Mouse (Mus musculus) intestine, embryonic 15.5 days (tissue): ENCODE data around the gene Rnf145. TPM values are rescaled to one million over a fixed set of nuclear protein-coding genes. Genes with fewer than 3 reads are reported as not detected.

Experiments used
- ATAC-seq: fragments of 200-750 bp; cut with Nextera tagmentation; 2 replicates; pipeline ENCODE4 v1.8.0; 2017; ENCODE audit warnings: moderate TSS enrichment, moderate library complexity
- H3K27ac ChIP-seq: fragments of 300-500 bp; sonication (generic); 2 replicates; pipeline ENCODE4 v1.5.1; 2015; ENCODE audit warnings: mild to moderate bottlenecking, inconsistent platforms
- H3K27me3 ChIP-seq: fragments of 300-500 bp; sonication (generic); replicated peaks from 2 replicates; pipeline ENCODE4 v1.6.1; 2015; ENCODE audit warnings: inconsistent platforms
- H3K36me3 ChIP-seq: fragments of 300-500 bp; sonication (generic); 2 replicates; pipeline ENCODE4 v1.6.1; 2015; ENCODE audit warnings: inconsistent platforms
- H3K4me1 ChIP-seq: fragments of 300-500 bp; sonication (generic); replicated peaks from 2 replicates; pipeline ENCODE4 v1.6.1; 2015; ENCODE audit warnings: inconsistent platforms
- H3K4me2 ChIP-seq: fragments of 300-500 bp; sonication (generic); replicated peaks from 2 replicates; pipeline ENCODE4 v1.6.1; 2015; ENCODE audit warnings: mild to moderate bottlenecking, inconsistent platforms
- H3K4me3 ChIP-seq: fragments of 300-500 bp; sonication (generic); replicated peaks from 2 replicates; pipeline ENCODE4 v1.5.1; 2015; ENCODE audit warnings: inconsistent platforms
- H3K9ac ChIP-seq: fragments of 300-500 bp; sonication (generic); 2 replicates; pipeline ENCODE4 v1.6.1; 2015; ENCODE audit warnings: inconsistent platforms
- H3K9me3 ChIP-seq: fragments of 300-500 bp; sonication (generic); 2 replicates; pipeline ENCODE4 v1.6.1; 2016; ENCODE audit warnings: inconsistent platforms
- WGBS: fragments of 180-500 bp; shearing (Covaris S2); methylation state at CpG from one replicate; pipeline ENCODE4 v1.1.7; 2015; 5-methylcytosine and 5-hydroxymethylcytosine counted together
- polyA plus RNA-seq: library from polyadenylated mRNA; unstranded; fragments of >200 nt; fragmentation: Nextera tagmentation; extraction: Ambion mirVana; gene quantifications from 2 replicates; pipeline ENCODE4 v1.2.1, GENCODE M21; 2015

Gene Rnf145
- polyA plus RNA-seq, 1 experiment from 2014 or later: 54.8 TPM

DNA sequence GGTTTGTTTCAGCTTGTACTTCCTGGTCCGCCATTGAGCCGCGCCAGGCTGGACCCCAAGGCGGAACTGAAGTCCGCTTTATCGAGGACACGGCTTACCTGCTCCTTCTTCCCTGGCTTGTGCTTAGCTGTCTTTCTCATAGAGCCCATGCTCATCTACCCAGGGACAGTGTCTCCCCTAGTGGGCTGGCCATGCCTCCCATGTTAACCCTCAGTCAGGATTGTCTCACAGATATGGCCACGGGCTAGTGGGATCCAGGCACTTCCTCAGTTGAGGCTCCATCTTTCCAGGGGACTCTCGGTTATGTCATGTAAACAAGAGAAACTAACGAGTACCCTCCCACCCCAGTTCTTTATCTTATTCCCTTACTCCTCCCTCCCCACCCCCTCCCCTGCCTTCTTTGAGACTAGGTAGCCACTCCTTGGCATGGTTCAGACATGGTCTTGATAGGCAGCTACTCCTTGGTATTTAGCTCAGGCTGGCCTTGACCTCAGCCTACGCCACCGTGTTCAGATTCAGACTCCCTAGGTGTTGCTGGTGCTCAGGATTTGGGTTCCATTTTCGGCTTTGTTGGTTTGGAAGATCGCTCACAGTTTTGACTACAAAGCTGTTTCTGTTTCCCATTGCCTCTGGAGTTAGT, 9.9 kb downstream of the Rnf145 start:
- no peak overlapping the region for H3K4me3 ChIP-seq
- H3K36me3 ChIP-seq: peaks cover 18% of the 10 kb centered on the region; the same call in 1 of the 2 replicates
- no peaks in the 10 kb centered on the region for H3K27me3 ChIP-seq
- ATAC-seq: peak; percentile 56; the same call in 1 of the 2 replicates
- no peak overlapping the region for H3K27ac ChIP-seq
- no peak overlapping the region for H3K9ac ChIP-seq
- no peak overlapping the region for H3K4me2 ChIP-seq
- no peaks in the 10 kb centered on the region for H3K4me1 ChIP-seq
- no peaks in the 10 kb centered on the region for H3K9me3 ChIP-seq
- WGBS: 90% methylated on average over 14 of the region's 14 CpGs

DNA sequence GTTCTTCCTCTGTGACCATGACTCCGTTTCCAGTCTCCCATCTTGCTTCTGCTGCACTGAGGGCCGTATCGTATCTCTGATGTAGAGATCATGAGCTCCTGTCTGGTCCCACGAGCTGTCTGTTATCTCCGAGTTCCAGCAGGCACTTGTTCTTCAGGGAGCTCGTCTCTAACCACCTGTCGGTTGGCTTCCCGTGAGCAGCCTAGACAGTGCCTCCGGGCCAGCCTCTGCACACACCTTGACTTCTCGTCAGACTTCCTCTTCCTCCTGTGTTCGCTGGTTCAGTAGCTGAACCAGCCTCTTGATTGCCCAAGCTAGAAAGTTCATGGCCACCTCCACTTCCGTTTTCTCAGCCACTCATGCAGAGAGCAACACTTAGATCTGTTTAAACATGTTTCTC, 10.4 kb downstream of the Rnf145 start:
- no peak overlapping the region for H3K27ac ChIP-seq
- H3K9ac ChIP-seq: no peak overlapping the region
- no peaks in the 10 kb centered on the region for H3K4me1 ChIP-seq
- H3K9me3 ChIP-seq: no peaks in the 10 kb centered on the region
- peak; percentile 75; the same call in 1 of the 2 replicates for ATAC-seq
- WGBS: 79% methylated on average over 12 of the region's 12 CpGs
- no peaks in the 10 kb centered on the region for H3K27me3 ChIP-seq
- H3K4me3 ChIP-seq: no peak overlapping the region
- no peak overlapping the region for H3K4me2 ChIP-seq
- peaks cover 18% of the 10 kb centered on the region; the same call in 1 of the 2 replicates for H3K36me3 ChIP-seq

- no peak overlapping the region for H3K27ac ChIP-seq
- no peaks in the 10 kb centered on the region for H3K4me1 ChIP-seq
- no peak overlapping the region for H3K4me2 ChIP-seq
- no peaks in the 10 kb centered on the region for H3K9me3 ChIP-seq
- no peak overlapping the region for H3K9ac ChIP-seq
- no peak for ATAC-seq
- 79% methylated on average over 5 of the region's 5 CpGs for WGBS
- H3K4me3 ChIP-seq: no peak overlapping the region
- no peaks in the 10 kb centered on the region for H3K27me3 ChIP-seq
- H3K36me3 ChIP-seq: peaks cover 18% of the 10 kb centered on the region; the same call in 1 of the 2 replicates
Observed at GRCm38 (mm10) chr11:44529716-44530115, 11.0 kb downstream of the Rnf145 start.

DNA sequence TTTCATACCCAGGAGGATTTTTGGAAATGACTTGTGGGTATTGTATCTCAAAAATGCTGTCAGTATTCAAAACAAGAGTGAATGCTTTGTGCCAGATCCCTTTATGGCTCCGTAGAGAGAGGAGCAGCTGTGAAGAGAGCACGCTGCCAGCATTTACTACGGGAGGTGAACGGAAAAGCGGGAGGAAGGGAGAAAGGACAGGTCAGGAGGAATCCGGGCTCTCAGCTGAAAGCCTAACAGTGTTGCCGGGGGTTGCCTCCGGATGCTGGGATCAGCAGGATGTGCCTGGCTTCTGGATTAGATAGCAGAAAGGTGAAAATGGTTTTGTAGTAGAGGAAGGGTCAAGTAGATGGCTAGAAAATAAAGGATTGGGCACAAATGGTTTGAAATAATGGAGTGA, 11.6 kb downstream of the Rnf145 start:
- Histone ChIP-seq H3K36me3 (peaks cover 13% of the 10 kb centered on the region; the same call in 1 of the 2 replicates), H3K9me3 (no peaks in the 10 kb centered on the region), H3K4me2 (no peak overlapping the region), H3K27ac (no peak overlapping the region), H3K27me3 (no peaks in the 10 kb centered on the region), H3K4me1 (no peaks in the 10 kb centered on the region), H3K9ac (no peak overlapping the region), H3K4me3 (no peak overlapping the region)
- ATAC-seq: no peak
- 68% methylated on average over 8 of the region's 8 CpGs for WGBS

GRCm38 (mm10) chr11:44530867-44531266, 12.1 kb downstream of the Rnf145 start:
- Histone ChIP-seq H3K36me3 (peaks cover 11% of the 10 kb centered on the region; the same call in 1 of the 2 replicates), H3K9me3 (no peaks in the 10 kb centered on the region), H3K4me1 (no peaks in the 10 kb centered on the region), H3K27me3 (no peaks in the 10 kb centered on the region), H3K4me2 (no peak overlapping the region), H3K4me3 (no peak overlapping the region), H3K27ac (no peak overlapping the region), H3K9ac (no peak overlapping the region)
- 87% methylated on average over 11 of the region's 11 CpGs for WGBS
- no peak for ATAC-seq

- no peaks in the 10 kb centered on the region for H3K9me3 ChIP-seq
- no peaks in the 10 kb centered on the region for H3K27me3 ChIP-seq
- H3K9ac ChIP-seq: no peak overlapping the region
- 77% methylated on average over 4 of the region's 4 CpGs for WGBS
- peaks cover 11% of the 10 kb centered on the region; the same call in 1 of the 2 replicates for H3K36me3 ChIP-seq
- ATAC-seq: no peak
- no peak overlapping the region for H3K27ac ChIP-seq
- no peaks in the 10 kb centered on the region for H3K4me1 ChIP-seq
- H3K4me3 ChIP-seq: no peak overlapping the region
- no peak overlapping the region for H3K4me2 ChIP-seq
Observed at GRCm38 (mm10) chr11:44531617-44532016, 12.9 kb downstream of the Rnf145 start.

GRCm38 (mm10) chr11:44532846-44533781, 14.3 kb downstream of the Rnf145 start:
- ATAC-seq: no peak
- no peak overlapping the region for H3K4me3 ChIP-seq
- WGBS: 92% methylated on average over 17 of the region's 17 CpGs

GRCm38 (mm10) chr11:44534999-44535750, 16.4 kb downstream of the Rnf145 start:
- Histone ChIP-seq H3K4me3 (no peak overlapping the region), H3K4me2 (no peak overlapping the region), H3K9me3 (no peaks in the 10 kb centered on the region), H3K36me3 (peaks cover 9% of the 10 kb centered on the region), H3K27me3 (no peaks in the 10 kb centered on the region), H3K9ac (no peak overlapping the region), H3K4me1 (peaks cover 4% of the 10 kb centered on the region; the same call in 1 of the 2 replicates), H3K27ac (no peak overlapping the region)
- WGBS: 86% methylated on average over 12 of the region's 12 CpGs
- ATAC-seq: no peak

More at GRCm38 (mm10) chr11:44532846-44533781, 14.3 kb downstream of the Rnf145 start:
- Histone ChIP-seq H3K4me2 (no peak overlapping the region), H3K9me3 (no peaks in the 10 kb centered on the region), H3K36me3 (peaks cover 14% of the 10 kb centered on the region), H3K27ac (no peak overlapping the region), H3K27me3 (no peaks in the 10 kb centered on the region), H3K4me1 (no peaks in the 10 kb centered on the region), H3K9ac (no peak overlapping the region)

DNA sequence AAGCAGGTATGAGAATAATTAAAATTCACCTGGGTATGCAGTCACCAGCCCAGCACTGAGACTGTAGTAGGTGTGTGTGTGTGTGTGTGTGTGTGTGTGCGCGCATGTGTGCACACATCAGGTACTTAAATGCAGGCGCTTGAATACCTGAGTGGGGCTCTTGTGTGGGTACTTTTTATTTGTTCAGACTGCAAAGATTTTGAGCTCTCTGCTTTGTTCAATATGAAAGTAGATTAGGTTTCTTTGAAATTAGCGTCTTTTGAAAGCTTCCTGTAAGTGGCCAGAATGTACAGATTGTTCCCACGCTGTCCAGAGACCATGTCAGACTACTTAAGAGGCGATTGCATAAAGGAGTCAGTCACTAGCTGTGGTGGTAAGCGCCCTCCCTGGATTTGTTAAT, 18.6 kb downstream of the Rnf145 start:
- Histone ChIP-seq H3K4me1 (peaks cover 4% of the 10 kb centered on the region; the same call in 1 of the 2 replicates), H3K9ac (no peak overlapping the region), H3K9me3 (no peaks in the 10 kb centered on the region), H3K4me3 (no peak overlapping the region), H3K27ac (no peak overlapping the region), H3K36me3 (peaks cover 9% of the 10 kb centered on the region), H3K4me2 (no peak overlapping the region), H3K27me3 (no peaks in the 10 kb centered on the region)
- no peak for ATAC-seq
- 96% methylated on average over 7 of the region's 7 CpGs for WGBS

DNA sequence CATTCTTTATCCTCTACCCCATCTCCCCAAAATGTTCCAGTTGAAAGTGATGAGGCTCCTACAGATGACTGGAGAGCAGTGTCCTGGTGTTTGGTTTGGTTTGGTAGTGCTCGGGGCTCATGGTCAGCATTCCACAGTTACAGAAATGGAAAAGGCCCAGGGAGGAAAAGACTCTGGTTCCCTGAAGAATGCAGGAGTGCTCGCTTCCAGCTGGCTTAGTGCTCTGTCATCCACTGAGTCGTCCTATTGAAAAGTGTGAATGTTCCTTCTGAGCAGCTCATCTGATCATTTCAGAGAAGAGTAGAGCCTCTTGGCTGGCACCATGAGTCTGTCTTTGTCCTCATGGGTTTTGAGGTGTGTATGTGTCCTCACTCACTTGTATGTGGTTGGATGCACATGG, 19.3 kb downstream of the Rnf145 start:
- H3K36me3 ChIP-seq: peaks cover 4% of the 10 kb centered on the region; the same call in 1 of the 2 replicates
- H3K27ac ChIP-seq: no peak overlapping the region
- WGBS: 76% methylated on average over 3 of the region's 3 CpGs
- no peaks in the 10 kb centered on the region for H3K9me3 ChIP-seq
- H3K4me3 ChIP-seq: no peak overlapping the region
- H3K27me3 ChIP-seq: no peaks in the 10 kb centered on the region
- H3K4me2 ChIP-seq: no peak overlapping the region
- H3K9ac ChIP-seq: no peak overlapping the region
- peaks cover 4% of the 10 kb centered on the region; the same call in 1 of the 2 replicates for H3K4me1 ChIP-seq
- no peak for ATAC-seq

GRCm38 (mm10) chr11:44538501-44539290, 19.9 kb downstream of the Rnf145 start:
- Histone ChIP-seq H3K9me3 (no peaks in the 10 kb centered on the region), H3K4me3 (no peak overlapping the region), H3K27me3 (no peaks in the 10 kb centered on the region), H3K9ac (no peak overlapping the region), H3K36me3 (peaks cover 4% of the 10 kb centered on the region; the same call in 1 of the 2 replicates), H3K27ac (no peak overlapping the region), H3K4me2 (no peak overlapping the region), H3K4me1 (peaks cover 4% of the 10 kb centered on the region; the same call in 1 of the 2 replicates)
- no peak for ATAC-seq
- WGBS: 78% methylated on average over 10 of the region's 10 CpGs
